Mouse (Mus musculus): ENCODE data around the gene Ints14.
A peak's percentile ranks its signal among the peaks of the same experiment; 100 is the strongest.

GRCm38 (mm10) chr9:65032269-65033108, 71.8 kb downstream of the Ints14 start, which contains the start of gene Dpp8:
- TF ChIP-seq CTCF (IDR thresholded peaks at IDR 0.05; ENCODE audit: borderline replicate concordance, control insufficient read depth, extremely low read depth, insufficient read depth, low read length, poor library complexity): peak; percentile 97
- peak; percentile 42; the same call in 1 of the 2 replicates for TF ChIP-seq POLR2A (IDR thresholded peaks at IDR 0.05; ENCODE audit: control insufficient read depth, extremely low read depth, insufficient read depth, low read length, poor library complexity)

All from thymus, adult 2 months (tissue).